ENCODE assay signal across 1 mouse cellular context in the genomic region with DNA sequence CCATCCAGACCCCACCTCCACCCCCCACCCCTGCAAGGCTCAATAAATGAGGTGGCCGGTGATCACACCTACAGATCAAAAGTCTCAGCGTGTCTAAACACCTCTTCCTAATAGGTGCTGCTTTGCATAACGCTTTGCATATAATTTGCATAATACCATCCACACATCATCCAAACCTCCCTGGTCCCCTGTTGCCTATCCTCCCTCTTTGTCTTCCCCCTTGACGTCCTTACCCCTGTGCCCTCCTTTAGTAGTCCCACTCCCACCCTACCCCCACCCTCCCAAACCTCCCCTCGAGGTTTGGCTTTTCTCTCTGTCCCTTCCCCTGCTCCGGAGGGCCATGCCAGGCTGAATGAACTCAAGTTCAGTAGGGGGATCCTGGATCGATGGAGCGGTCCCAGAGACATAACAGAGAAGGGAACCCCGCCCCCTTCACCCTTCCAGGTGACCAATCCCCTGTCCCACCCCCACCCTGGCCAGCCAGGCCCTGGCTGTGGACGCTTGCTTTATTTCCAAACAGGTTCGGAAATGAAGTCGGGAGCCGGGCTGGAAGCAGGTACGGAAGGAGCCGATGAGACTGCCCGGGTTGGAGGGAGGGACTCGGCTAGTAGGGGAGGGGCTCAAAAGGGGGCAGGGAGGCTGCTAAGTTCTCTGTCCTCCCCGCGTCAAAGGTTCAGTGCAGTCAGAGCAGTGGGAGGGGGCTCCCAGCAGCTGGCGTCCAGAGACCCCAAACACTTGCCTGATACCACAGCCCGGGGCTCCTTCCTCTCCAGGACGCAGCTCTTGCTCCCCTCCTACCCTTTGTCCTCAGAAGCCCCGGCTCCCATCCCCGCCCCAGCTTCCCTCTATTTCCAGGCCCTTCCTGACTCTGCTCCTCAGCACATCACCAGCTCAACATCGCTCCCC.
TF ChIP-seq lines count a peak whose summit lies in the region.

No protein-coding gene starts in this region.

TF ChIP-seq in CH12.LX, 34 proteins besides CTCF, POLR2A, EP300 and RAD21 (continued from another document):
- TF ChIP-seq GABPA (IDR thresholded peaks at IDR 0.05; ENCODE audit: insufficient replicate concordance, low read depth, low read length) (no peak), ETS1 (conservative IDR thresholded peaks at IDR 0.05; ENCODE audit: low read depth, low read length) (no peak)
